Mouse (Mus musculus) bone marrow macrophage, adult 2 months (primary cell): ENCODE measurements around the gene Lcn3. TPM values are rescaled to one million over a fixed set of nuclear protein-coding genes. Genes with fewer than 3 reads are reported as not detected.
"Not testable (repeated sequence)": the region's sequence is repeated elsewhere in the genome, so short reads cannot be mapped to it uniquely, and the experiment has no call there.

Experiments
- H3K27ac ChIP-seq: 2 replicates; pipeline ENCODE4 v1.5.1; 2012; ENCODE audit warnings: low read depth, low read length; ENCODE audit not compliant: insufficient read depth
- H3K4me1 ChIP-seq: 2 replicates; pipeline ENCODE4 v1.6.1; 2012; ENCODE audit warnings: low read length; ENCODE audit not compliant: control insufficient read depth, insufficient read depth
- H3K4me3 ChIP-seq: 2 replicates; pipeline ENCODE4 v1.5.1; 2012; ENCODE audit warnings: mild to moderate bottlenecking, low read length, moderate library complexity; ENCODE audit not compliant: insufficient read depth
- CTCF ChIP-seq: IDR thresholded peaks from 2 replicates; pipeline ENCODE4 v1.5.1; 2012; ENCODE audit warnings: low read depth, mild to moderate bottlenecking, low read length, moderate library complexity
- POLR2A ChIP-seq: IDR thresholded peaks from 2 replicates; pipeline ENCODE4 v1.6.1; 2012; ENCODE audit warnings: mild to moderate bottlenecking, low read depth, low read length, borderline replicate concordance
- polyA plus RNA-seq: library from polyadenylated mRNA; stranded (reverse); fragments of >200 nt; gene quantifications from 2 replicates; pipeline ENCODE4 v1.2.4, GENCODE M21; 2012; ENCODE audit not compliant: missing spikeins, insufficient read depth, insufficient read length

The Lcn3 gene
- polyA plus RNA-seq, 1 experiment = not detected

GRCm38 (mm10) chr2:25776717-25777116, 11.3 kb downstream of the Lcn3 start, which contains the start of gene Lcn11:
Gene Lcn11 (plus strand): TSS chr2:25777017.
- Histone ChIP-seq H3K4me3 (no peak within 1 kb of the TSS), H3K4me1 (no peaks in the 10 kb centered on the region), H3K27ac (no peak within 1 kb of the TSS)
- no peak for TF ChIP-seq CTCF

GRCm38 (mm10) chr2:25779076-25779475, 13.7 kb downstream of the Lcn3 start:
- Histone ChIP-seq H3K4me1 (no peaks in the 10 kb centered on the region), H3K4me3 (no peak overlapping the region), H3K27ac (no peak overlapping the region)
- TF ChIP-seq CTCF (no peak), POLR2A (no peak)

DNA sequence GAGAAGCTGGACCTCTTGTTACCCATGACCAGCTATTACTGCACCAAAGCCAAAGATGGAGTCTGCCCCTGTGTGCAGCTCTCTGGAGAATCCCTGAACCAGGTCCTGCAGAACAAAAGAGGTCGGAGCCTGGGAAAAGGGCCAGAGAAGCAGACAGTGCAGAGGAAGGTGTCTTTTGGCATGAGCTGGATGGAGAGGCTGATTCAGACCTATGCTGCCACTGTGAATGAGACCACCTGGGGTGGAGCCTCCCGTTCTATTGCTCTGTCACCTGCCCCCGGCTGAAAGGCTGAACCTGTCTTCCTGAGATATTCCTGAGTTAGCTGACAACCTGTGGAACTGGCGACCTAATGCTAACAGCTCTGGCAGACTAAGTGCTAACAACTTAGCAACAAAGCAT, 15.6 kb downstream of the Lcn3 start:
- no peaks in the 10 kb centered on the region for H3K4me1 ChIP-seq
- H3K27ac ChIP-seq = no peak overlapping the region
- TF ChIP-seq CTCF (no peak), POLR2A (no peak)
- no peak overlapping the region for H3K4me3 ChIP-seq

GRCm38 (mm10) chr2:25781957-25782356, 16.6 kb downstream of the Lcn3 start, which contains the start of gene Gm13539:
Gene Gm13539 (plus strand): TSS chr2:25782257.
- Histone ChIP-seq H3K4me1 (no peaks in the 10 kb centered on the region), H3K4me3 (no peak within 1 kb of the TSS), H3K27ac (no peak within 1 kb of the TSS)
- TF ChIP-seq POLR2A = no peak

DNA sequence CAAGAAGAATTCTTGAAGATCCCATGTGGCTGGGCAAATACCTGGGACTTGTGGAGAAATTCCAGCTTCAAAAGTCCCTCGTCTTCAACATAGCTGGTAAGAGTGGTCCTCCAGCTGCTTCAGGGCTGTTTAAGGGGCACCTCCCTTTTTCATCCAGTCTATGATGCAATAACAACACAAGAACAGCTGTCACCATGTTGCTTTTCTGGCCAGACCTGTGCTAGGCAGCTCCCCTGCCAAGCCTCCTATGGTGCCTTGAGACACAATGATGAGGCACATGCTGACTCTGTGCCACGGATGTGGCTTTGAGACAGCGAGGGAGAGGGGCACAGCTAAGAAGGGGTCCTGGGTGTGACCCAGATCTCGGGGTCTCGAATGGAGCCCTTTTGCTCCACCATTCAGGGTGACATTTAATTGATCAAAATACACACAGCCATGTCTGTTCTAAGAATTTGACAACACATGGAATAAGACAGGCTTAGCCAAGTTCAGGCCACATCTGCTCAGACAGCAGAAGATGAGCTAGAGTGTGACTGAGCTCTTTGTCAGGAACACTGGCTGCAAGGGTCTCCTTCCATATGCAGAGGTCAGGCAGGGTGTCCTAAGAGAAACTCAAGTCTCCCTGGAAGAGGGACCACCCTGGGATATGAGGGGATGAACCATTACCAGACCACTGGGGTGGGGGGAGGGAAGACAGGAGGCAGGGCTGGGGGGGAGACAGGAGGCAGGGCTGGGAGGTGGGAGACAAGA, 20.4 kb downstream of the Lcn3 start:
- TF ChIP-seq CTCF (no peak), POLR2A (no peak)
- H3K27ac ChIP-seq = no peak overlapping the region
- no peaks in the 10 kb centered on the region for H3K4me1 ChIP-seq
- no peak overlapping the region for H3K4me3 ChIP-seq

- H3K27ac ChIP-seq = no peak overlapping the region
- H3K4me1 ChIP-seq = no peaks in the 10 kb centered on the region
- TF ChIP-seq CTCF (no peak), POLR2A (no peak)
- H3K4me3 ChIP-seq = no peak overlapping the region
These were observed 23.7 kb downstream of the Lcn3 start for GRCm38 (mm10) chr2:25789092-25789491.

GRCm38 (mm10) chr2:25797635-25798034, 32.3 kb downstream of the Lcn3 start:
- TF ChIP-seq CTCF (no peak), POLR2A (no peak)
- no peaks in the 10 kb centered on the region for H3K4me1 ChIP-seq
- H3K27ac ChIP-seq = no peak overlapping the region
- no peak overlapping the region for H3K4me3 ChIP-seq

GRCm38 (mm10) chr2:25798065-25798464, 32.7 kb downstream of the Lcn3 start:
- TF ChIP-seq CTCF = no peak
- TF ChIP-seq POLR2A = no peak
- no peak overlapping the region for H3K4me3 ChIP-seq
- H3K4me1 ChIP-seq = no peaks in the 10 kb centered on the region
- no peak overlapping the region for H3K27ac ChIP-seq

DNA sequence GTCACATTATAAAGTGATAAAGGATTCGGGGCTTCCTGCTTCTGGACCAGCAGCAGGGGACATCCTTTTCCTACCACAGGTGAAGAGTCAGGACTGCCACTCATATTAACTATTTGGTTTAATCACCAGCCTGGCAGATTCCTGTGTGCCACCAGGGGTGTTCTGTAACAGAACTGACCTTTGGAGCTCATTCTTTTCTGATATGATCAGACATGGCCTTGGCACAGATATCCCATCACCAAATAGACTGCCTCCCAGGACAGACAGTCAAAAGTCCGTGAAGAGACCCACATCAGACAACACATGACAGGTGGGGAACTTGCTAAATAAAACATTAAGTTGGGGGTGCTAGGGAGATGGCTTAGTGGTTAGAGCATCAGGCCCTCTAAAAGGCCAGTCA, 46.3 kb downstream of the Lcn3 start:
- Histone ChIP-seq H3K4me1 (no peaks in the 10 kb centered on the region), H3K27ac (no peak overlapping the region), H3K4me3 (no peak overlapping the region)
- TF ChIP-seq CTCF = no peak
- TF ChIP-seq POLR2A = no peak

GRCm38 (mm10) chr2:25813364-25813763, 48.0 kb downstream of the Lcn3 start:
- Histone ChIP-seq H3K4me1 (no peaks in the 10 kb centered on the region), H3K27ac (no peak overlapping the region), H3K4me3 (no peak overlapping the region)
- TF ChIP-seq POLR2A (no peak), CTCF (no peak)

GRCm38 (mm10) chr2:25815748-25816147, 50.4 kb downstream of the Lcn3 start, which contains the start of gene Glt6d1:
Gene Glt6d1 (minus strand): TSS chr2:25815848.
- H3K4me3 ChIP-seq, H3K27ac ChIP-seq, H3K4me1 ChIP-seq: not testable (repeated sequence)

Other genes with a start within 250 kb of the Lcn3 start
- gene Traf2, start 218.6 kb upstream of the Lcn3 start, polyA plus RNA-seq = 14.8 and 15.5 TPM in 2 replicates
- 142 and 160 TPM in 2 replicates for gene Edf1, start 207.7 kb upstream of the Lcn3 start, polyA plus RNA-seq
- 0.60 and 1.3 TPM in 2 replicates for gene Mamdc4, start 190.7 kb upstream of the Lcn3 start, polyA plus RNA-seq
- gene Phpt1, start 190.3 kb upstream of the Lcn3 start, polyA plus RNA-seq = 20.0 and 23.0 TPM in 2 replicates
- gene Ajm1, start 183.8 kb upstream of the Lcn3 start, polyA plus RNA-seq = 0.11 and 0.21 TPM in 2 replicates
- gene Rabl6, start 157.0 kb upstream of the Lcn3 start, polyA plus RNA-seq = 76.0 and 76.9 TPM in 2 replicates
- not detected in 2 replicates for gene Ccdc183, start 147.9 kb upstream of the Lcn3 start, polyA plus RNA-seq
- 51.6 and 54.3 TPM in 2 replicates for gene Tmem141, start 143.6 kb upstream of the Lcn3 start, polyA plus RNA-seq
- gene Fcna, start 137.5 kb upstream of the Lcn3 start, polyA plus RNA-seq = 18.6 and 21.5 TPM in 2 replicates
- not detected in 2 replicates for gene Lcn8, start 112.4 kb upstream of the Lcn3 start, polyA plus RNA-seq
- gene Lcn5, start 107.6 kb upstream of the Lcn3 start, polyA plus RNA-seq = not detected in 2 replicates
- gene Lcn6, start 88.8 kb upstream of the Lcn3 start, polyA plus RNA-seq = not detected in 2 replicates
- gene Lcn10, start 82.8 kb upstream of the Lcn3 start, polyA plus RNA-seq = not detected in 2 replicates
- not detected in 2 replicates for gene Obp2a, start 65.5 kb upstream of the Lcn3 start, polyA plus RNA-seq
- 29.8 and 34.7 TPM in 2 replicates for gene Bmyc, start 58.8 kb upstream of the Lcn3 start, polyA plus RNA-seq
- not detected in 2 replicates for gene Obp2b, start 28.6 kb upstream of the Lcn3 start, polyA plus RNA-seq
- gene Lcn11, start 11.4 kb downstream of the Lcn3 start, polyA plus RNA-seq = not detected in 2 replicates
- not detected in 2 replicates for gene Gm13539, start 16.7 kb downstream of the Lcn3 start, polyA plus RNA-seq
- not detected in 2 replicates for gene Glt6d1, start 50.3 kb downstream of the Lcn3 start, polyA plus RNA-seq
- gene Lcn9, start 57.6 kb downstream of the Lcn3 start, polyA plus RNA-seq = not detected in 2 replicates
- gene Sohlh1, start 81.7 kb downstream of the Lcn3 start, polyA plus RNA-seq = not detected in 2 replicates
- not detected in 2 replicates for gene Kcnt1, start 98.2 kb downstream of the Lcn3 start, polyA plus RNA-seq
- 11.3 and 12.0 TPM in 2 replicates for gene Camsap1, start 217.7 kb downstream of the Lcn3 start, polyA plus RNA-seq